Mouse (Mus musculus) stomach, embryonic 14.5 days (tissue): ENCODE data around the gene Dennd4c. TPM values are rescaled to one million over a fixed set of nuclear protein-coding genes. Genes with fewer than 3 reads are reported as not detected.

Experiments used
- ATAC-seq: fragments of 200-750 bp; cut with Nextera tagmentation; 2 replicates; pipeline ENCODE4 v1.8.0; 2017; ENCODE audit warnings: low read depth, moderate TSS enrichment; ENCODE audit not compliant: insufficient number of reproducible peaks, insufficient read depth, low FRiP score
- H3K27ac ChIP-seq: fragments of 300-500 bp; sonication (generic); 2 replicates; pipeline ENCODE4 v1.5.1; 2014; ENCODE audit warnings: mild to moderate bottlenecking, low read length, moderate library complexity, mixed read lengths
- H3K27me3 ChIP-seq: fragments of 300-500 bp; sonication (generic); 2 replicates; pipeline ENCODE4 v1.6.1; 2014; ENCODE audit warnings: low read length, control low read depth, mixed read lengths; ENCODE audit not compliant: control insufficient read depth, insufficient read depth
- H3K36me3 ChIP-seq: fragments of 300-500 bp; sonication (generic); 2 replicates; pipeline ENCODE4 v1.6.1; 2014; ENCODE audit warnings: mild to moderate bottlenecking, control low read depth, low read length, moderate library complexity, mixed read lengths; ENCODE audit not compliant: control insufficient read depth, insufficient read depth
- H3K4me1 ChIP-seq: fragments of 300-500 bp; sonication (generic); 2 replicates; pipeline ENCODE4 v1.6.1; 2014; ENCODE audit warnings: low read length, control low read depth, mixed read lengths; ENCODE audit not compliant: control insufficient read depth, insufficient read depth
- H3K4me2 ChIP-seq: fragments of 300-500 bp; sonication (generic); replicated peaks from 2 replicates; pipeline ENCODE4 v1.6.1; 2014; ENCODE audit warnings: low read depth, low read length, control low read depth
- H3K4me3 ChIP-seq: fragments of 300-500 bp; sonication (generic); 2 replicates; pipeline ENCODE4 v1.5.1; 2014; ENCODE audit warnings: low read depth, low read length, control low read depth
- H3K9ac ChIP-seq: fragments of 300-500 bp; sonication (generic); replicated peaks from 2 replicates; pipeline ENCODE4 v1.6.1; 2014; ENCODE audit warnings: low read depth, mild to moderate bottlenecking, control low read depth, low read length, moderate library complexity, mixed read lengths
- H3K9me3 ChIP-seq: fragments of 300-500 bp; sonication (generic); 2 replicates; pipeline ENCODE4 v1.6.1; 2016; ENCODE audit warnings: low read depth, low read length, control low read depth; ENCODE audit not compliant: control insufficient read depth
- whole genome bisulfite sequencing: fragments of 180-500 bp; shearing (Covaris S2); extraction: QIAGEN DNeasy Blood & Tissue Kit; methylation state at CpG from one replicate; pipeline ENCODE4 v1.1.7; 2014; 5-methylcytosine and 5-hydroxymethylcytosine counted together
- polyA plus RNA-seq: library from polyadenylated mRNA; unstranded; fragments of >200 nt; fragmentation: Nextera tagmentation; extraction: Ambion mirVana; gene quantifications from 2 replicates; pipeline ENCODE4 v1.2.1, GENCODE M21; 2014

Gene Dennd4c
- polyA plus RNA-seq, 1 experiment from 2014 or later, result 12.4 TPM

DNA sequence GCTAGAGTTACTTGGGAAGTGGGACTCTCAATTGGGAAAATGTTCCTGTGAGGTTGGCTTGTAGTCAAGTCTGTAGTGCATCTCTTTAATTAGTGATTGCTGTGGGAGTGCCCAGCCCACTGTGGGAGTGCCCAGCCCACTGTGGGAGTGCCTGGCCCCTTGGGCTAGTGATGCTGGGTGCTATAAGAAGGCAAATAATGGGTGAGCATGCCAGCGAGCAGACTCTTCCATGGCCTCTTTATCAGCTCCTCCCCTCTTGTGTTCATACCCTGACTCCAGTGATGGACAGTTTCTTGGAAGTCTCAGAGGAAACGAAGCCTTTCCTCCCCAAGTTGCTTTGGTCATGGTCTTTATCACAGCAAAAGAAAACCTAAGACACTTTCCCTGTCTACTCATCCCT lies 134.1 kb downstream of the Dennd4c start:
- Histone ChIP-seq H3K4me1 (no peaks in the 10 kb centered on the region), H3K36me3 (no peaks in the 10 kb centered on the region), H3K9me3 (no peaks in the 10 kb centered on the region), H3K27ac (no peak overlapping the region), H3K9ac (no peak overlapping the region), H3K4me3 (no peak overlapping the region), H3K27me3 (no peaks in the 10 kb centered on the region), H3K4me2 (no peak overlapping the region)
- ATAC-seq, result no peak
- 67% methylated on average over 2 of the region's 2 CpGs for WGBS

DNA sequence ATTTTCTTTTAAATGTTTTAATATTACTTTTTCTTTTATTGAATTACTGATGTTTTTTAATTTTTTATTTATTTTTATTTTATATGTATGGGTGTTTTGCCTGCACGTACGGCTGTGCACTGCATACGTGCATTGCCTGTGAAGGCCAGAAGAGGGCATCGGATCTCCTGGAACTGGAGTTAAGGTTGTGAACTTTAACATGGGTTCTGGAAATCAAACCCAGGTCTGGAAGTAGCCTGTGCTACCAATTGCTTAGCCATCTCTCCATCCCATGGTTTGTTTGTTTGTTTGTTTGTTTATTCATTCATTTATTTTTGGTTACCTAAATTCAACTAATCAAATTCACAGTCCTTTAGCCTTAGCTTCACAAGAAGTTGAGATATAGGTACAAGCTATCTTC lies 136.6 kb downstream of the Dennd4c start:
- 53% methylated on average over 4 of the region's 4 CpGs for WGBS
- ATAC-seq, result no peak
- no peaks in the 10 kb centered on the region for H3K27me3 ChIP-seq
- H3K4me2 ChIP-seq, result no peak overlapping the region
- no peaks in the 10 kb centered on the region for H3K9me3 ChIP-seq
- no peaks in the 10 kb centered on the region for H3K36me3 ChIP-seq
- H3K9ac ChIP-seq, result no peak overlapping the region
- no peak overlapping the region for H3K4me3 ChIP-seq
- H3K27ac ChIP-seq, result no peak overlapping the region
- H3K4me1 ChIP-seq, result no peaks in the 10 kb centered on the region

DNA sequence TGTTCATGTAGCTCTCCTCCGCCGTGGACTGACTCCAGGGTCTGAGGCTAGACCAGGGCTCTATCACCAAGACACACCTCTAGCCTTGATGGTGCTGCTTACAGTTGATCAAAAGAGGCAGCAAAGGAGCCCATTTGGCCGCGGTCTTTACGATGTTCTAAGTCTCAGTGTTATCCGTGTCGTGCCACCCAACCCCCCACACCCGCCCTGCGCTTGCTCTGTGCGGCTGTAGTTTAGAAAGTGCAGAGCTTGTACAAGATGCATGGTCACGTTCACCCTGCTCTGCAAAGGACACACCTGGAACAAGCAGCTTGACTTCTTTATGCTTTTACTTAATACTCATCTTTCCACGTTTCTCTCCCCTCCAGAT lies 137.4 kb downstream of the Dennd4c start:
- no peak for ATAC-seq
- H3K9ac ChIP-seq, result no peak overlapping the region; the same call in 1 of the 2 replicates

DNA sequence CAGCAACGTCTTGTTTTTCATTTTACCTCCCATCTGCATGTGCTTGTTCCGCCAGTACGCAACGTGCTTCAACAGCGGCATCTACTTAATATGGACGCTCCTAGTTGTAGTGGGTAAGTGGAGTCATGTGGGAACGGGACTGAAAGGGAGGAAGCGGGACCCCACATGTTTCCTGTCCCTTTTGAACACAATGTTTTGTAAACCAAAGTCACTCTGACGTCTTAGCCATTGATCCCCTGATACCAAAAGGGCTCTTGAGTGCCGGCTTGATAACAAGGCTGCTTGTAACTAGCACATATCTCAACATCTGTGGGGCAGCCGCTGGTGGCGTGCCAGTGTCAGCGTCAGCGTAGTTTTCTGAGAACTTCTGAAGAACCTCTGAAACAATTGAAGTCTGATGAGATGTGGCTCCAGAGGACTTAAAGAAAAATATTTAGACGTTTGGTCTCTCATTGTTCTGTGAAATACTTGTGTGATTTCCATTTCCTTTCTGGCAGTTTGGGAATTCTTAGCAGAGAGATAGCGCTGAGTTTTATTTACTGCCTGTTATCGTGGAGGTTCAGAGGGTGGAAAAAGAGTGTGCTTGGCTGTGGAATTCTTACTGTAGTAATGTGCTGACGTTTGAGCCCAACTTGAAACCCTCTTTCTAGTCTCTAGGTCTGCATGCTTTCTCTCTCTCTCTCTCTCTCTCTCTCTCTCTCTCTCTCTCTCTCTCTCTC lies 138.0 kb downstream of the Dennd4c start:
- no peaks in the 10 kb centered on the region for H3K36me3 ChIP-seq
- no peak overlapping the region for H3K27ac ChIP-seq
- ATAC-seq, result no peak
- WGBS, result 20% methylated on average over 18 of the region's 18 CpGs
- H3K9me3 ChIP-seq, result no peaks in the 10 kb centered on the region
- H3K27me3 ChIP-seq, result no peaks in the 10 kb centered on the region
- peak overlapping the region; percentile 13 for H3K4me3 ChIP-seq
- H3K4me1 ChIP-seq, result no peaks in the 10 kb centered on the region
- H3K9ac ChIP-seq, result no peak overlapping the region; the same call in 1 of the 2 replicates
- peak overlapping the region; percentile 54 for H3K4me2 ChIP-seq

More for the DNA sequence above, 137.4 kb downstream of the Dennd4c start:
- H3K27me3 ChIP-seq, result no peaks in the 10 kb centered on the region
- peak overlapping the region; percentile 54 for H3K4me2 ChIP-seq
- H3K4me3 ChIP-seq, result peak overlapping the region; percentile 13
- WGBS, result 41% methylated on average over 12 of the region's 12 CpGs
- H3K4me1 ChIP-seq, result no peaks in the 10 kb centered on the region
- H3K9me3 ChIP-seq, result no peaks in the 10 kb centered on the region
- no peak overlapping the region for H3K27ac ChIP-seq
- H3K36me3 ChIP-seq, result no peaks in the 10 kb centered on the region

DNA sequence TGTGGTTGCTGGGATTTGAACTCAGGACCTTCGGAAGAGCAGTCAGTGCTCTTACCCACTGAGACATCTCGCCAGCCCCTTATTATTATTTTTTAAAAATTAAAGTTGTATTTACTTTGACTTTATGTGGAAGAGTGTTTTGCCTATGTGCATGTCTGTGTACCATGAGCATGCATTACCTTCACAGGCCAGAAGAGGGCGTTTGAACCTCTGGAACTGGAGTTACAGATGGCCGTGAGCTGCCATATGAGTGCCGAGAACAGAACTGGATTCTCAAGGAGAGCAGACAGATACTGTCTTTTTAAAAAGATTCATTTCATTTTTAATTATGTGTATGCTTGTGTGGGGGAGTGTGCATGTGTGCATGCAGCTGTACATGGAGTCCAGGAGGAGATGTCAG lies 139.5 kb downstream of the Dennd4c start:
- no peak for ATAC-seq
- Histone ChIP-seq H3K9me3 (no peaks in the 10 kb centered on the region), H3K4me3 (no peak overlapping the region), H3K4me1 (no peaks in the 10 kb centered on the region), H3K9ac (no peak overlapping the region), H3K27ac (no peak overlapping the region), H3K27me3 (no peaks in the 10 kb centered on the region), H3K36me3 (no peaks in the 10 kb centered on the region), H3K4me2 (no peak overlapping the region)
- 73% methylated on average over 5 of the region's 5 CpGs for WGBS

GRCm38 (mm10) chr4:86897411-86897810 lies 149.1 kb downstream of the Dennd4c start:
- Histone ChIP-seq H3K4me2 (no peak overlapping the region), H3K36me3 (no peaks in the 10 kb centered on the region), H3K27me3 (no peaks in the 10 kb centered on the region), H3K4me3 (no peak overlapping the region), H3K27ac (no peak overlapping the region), H3K9me3 (no peaks in the 10 kb centered on the region), H3K9ac (no peak overlapping the region), H3K4me1 (no peaks in the 10 kb centered on the region)
- WGBS, result 80% methylated on average over 7 of the region's 7 CpGs
- ATAC-seq, result no peak

- H3K4me1 ChIP-seq, result no peaks in the 10 kb centered on the region
- H3K36me3 ChIP-seq, result no peaks in the 10 kb centered on the region
- no peaks in the 10 kb centered on the region for H3K27me3 ChIP-seq
- WGBS, result 14% methylated on average over 14 of the region's 14 CpGs
- no peak overlapping the region for H3K9ac ChIP-seq
- peak; percentile 33; the same call in 1 of the 2 replicates for ATAC-seq
- no peak overlapping the region for H3K4me3 ChIP-seq
- H3K9me3 ChIP-seq, result no peaks in the 10 kb centered on the region
- no peak overlapping the region for H3K27ac ChIP-seq
- H3K4me2 ChIP-seq, result no peak overlapping the region
These were observed 150.6 kb downstream of the Dennd4c start for GRCm38 (mm10) chr4:86898791-86899474.
